Mouse (Mus musculus): ENCODE results near the gene Rpl3.

GRCm38 (mm10) chr15:80117154-80117553 is 25.5 kb upstream of the Rpl3 start:
- TF ChIP-seq HCFC1 (IDR thresholded peaks at IDR 0.05; ENCODE audit: borderline replicate concordance, insufficient read depth, low read length) (no peak), ZNF384 (IDR thresholded peaks at IDR 0.05; ENCODE audit: low read depth, low read length) (no peak), CHD2 (IDR thresholded peaks at IDR 0.05; ENCODE audit: low read depth, low read length) (no peak), MAFK (IDR thresholded peaks at IDR 0.05; ENCODE audit: insufficient read depth, low read depth, low read length) (no peak), ZC3H11A (IDR thresholded peaks at IDR 0.05; ENCODE audit: borderline replicate concordance, low read depth, low read length) (no peak)
